10 mouse cellular contexts compared by ENCODE assay signal in genomic region chr11:116922058-116922457, GRCm38 (mm10). TPM values are rescaled to one million over a fixed set of nuclear protein-coding genes. Genes with fewer than 3 reads are reported as not detected.
DNase-seq lines count a peak whose midpoint lies in the region; ATAC-seq and TF ChIP-seq lines count a peak whose summit lies in the region.
"Had no signal": no experiment of that assay in that cellular context is flagged by ENCODE, and none has a peak within 500 bp of the region (broad histone marks: within the 10 kb centered on the region; RNA-seq: fewer than 3 reads in every experiment).

No protein-coding gene starts in this region.

- no peak for DNase-seq in limb, embryonic 10.5 days (ENCODE audit: low spot score)
- DNase-seq in forebrain, postnatal 0 days, result peak; percentile 47
- peak; percentile 78 for DNase-seq in hindbrain, postnatal 0 days (ENCODE audit: low spot score)
- DNase-seq in retina, embryonic 14.5 days (ENCODE audit: low spot score), result peak; percentile 60
- no peak for DNase-seq in thymus, postnatal 14 days
- DNase-seq in layer of hippocampus, adult 18-20 months (ENCODE audit: low spot score in 2 of 2), result no peak

- no peak for TF ChIP-seq CTCF in forebrain, postnatal 0 days (IDR thresholded peaks at IDR 0.05; ENCODE audit: low read depth)
- TF ChIP-seq CTCF in hindbrain, postnatal 0 days (IDR thresholded peaks at IDR 0.05; ENCODE audit: low read depth), result no peak

- no peak overlapping the region for H3K4me3 ChIP-seq in limb, embryonic 13.5 days
- no peak overlapping the region for H3K4me3 ChIP-seq in limb, embryonic 10.5 days
- peak overlapping the region; percentile 27 for H3K4me3 ChIP-seq in forebrain, postnatal 0 days (ENCODE audit: low read depth, low read length)
- H3K4me3 ChIP-seq in hindbrain, postnatal 0 days (ENCODE audit: low read length), result peak overlapping the region; percentile 21
- H3K4me3 ChIP-seq in intestine, embryonic 15.5 days (replicated peaks), result no peak overlapping the region

- ATAC-seq in limb, embryonic 13.5 days (ENCODE audit: low FRiP score, low read depth), result 0 out of 2 replicates have a peak, but pooled peaks have one; percentile 26
- peak; percentile 7; the same call in 1 of the 2 replicates for ATAC-seq in forebrain, postnatal 0 days
- ATAC-seq in hindbrain, postnatal 0 days, result peak; percentile 69
- no peak for ATAC-seq in intestine, embryonic 15.5 days

- peaks cover 66% of the 10 kb centered on the region for H3K27me3 ChIP-seq in limb, embryonic 13.5 days
- peaks cover 78% of the 10 kb centered on the region for H3K27me3 ChIP-seq in limb, embryonic 10.5 days (ENCODE audit: low read depth, poor library complexity, severe bottlenecking)
- no peaks in the 10 kb centered on the region for H3K27me3 ChIP-seq in forebrain, postnatal 0 days (ENCODE audit: insufficient read depth, low read length)
- no peaks in the 10 kb centered on the region for H3K27me3 ChIP-seq in hindbrain, postnatal 0 days (ENCODE audit: insufficient read depth, low read length)
- peaks cover 56% of the 10 kb centered on the region for H3K27me3 ChIP-seq in intestine, embryonic 15.5 days (replicated peaks)

- no peak overlapping the region for H3K27ac ChIP-seq in limb, embryonic 13.5 days
- H3K27ac ChIP-seq in limb, embryonic 10.5 days, result no peak overlapping the region
- no peak overlapping the region; the same call in 1 of the 2 replicates for H3K27ac ChIP-seq in forebrain, postnatal 0 days (ENCODE audit: low read depth, low read length)
- peak overlapping the region; percentile 67; the same call in 1 of the 2 replicates for H3K27ac ChIP-seq in hindbrain, postnatal 0 days
- H3K27ac ChIP-seq in intestine, embryonic 15.5 days, result no peak overlapping the region
- H3K27ac ChIP-seq: kidney, postnatal 0 days had no signal

- no peak overlapping the region for H3K9ac ChIP-seq in limb, embryonic 13.5 days
- H3K9ac ChIP-seq in forebrain, postnatal 0 days, result peak overlapping the region; percentile 44
- peak overlapping the region; percentile 37; the same call in 1 of the 2 replicates for H3K9ac ChIP-seq in hindbrain, postnatal 0 days (replicated peaks; ENCODE audit: low read length)
- H3K9ac ChIP-seq in intestine, embryonic 15.5 days, result no peak overlapping the region

- no peak overlapping the region for H3K4me2 ChIP-seq in limb, embryonic 13.5 days (replicated peaks)
- H3K4me2 ChIP-seq in forebrain, postnatal 0 days (ENCODE audit: low read depth), result peak overlapping the region; percentile 87
- peak overlapping the region; percentile 85 for H3K4me2 ChIP-seq in hindbrain, postnatal 0 days (ENCODE audit: low read depth, low read length)
- no peak overlapping the region for H3K4me2 ChIP-seq in intestine, embryonic 15.5 days (replicated peaks)

- no peaks in the 10 kb centered on the region for H3K9me3 ChIP-seq in limb, embryonic 13.5 days
- no peaks in the 10 kb centered on the region for H3K9me3 ChIP-seq in limb, embryonic 10.5 days (replicated peaks)
- H3K9me3 ChIP-seq in forebrain, postnatal 0 days (ENCODE audit: low read length), result no peaks in the 10 kb centered on the region
- H3K9me3 ChIP-seq in hindbrain, postnatal 0 days (ENCODE audit: low read length), result no peaks in the 10 kb centered on the region
- no peaks in the 10 kb centered on the region for H3K9me3 ChIP-seq in intestine, embryonic 15.5 days

- H3K36me3 ChIP-seq in limb, embryonic 13.5 days, result no peaks in the 10 kb centered on the region
- no peaks in the 10 kb centered on the region for H3K36me3 ChIP-seq in limb, embryonic 10.5 days
- peaks cover 34% of the 10 kb centered on the region for H3K36me3 ChIP-seq in forebrain, postnatal 0 days (ENCODE audit: insufficient read depth)
- H3K36me3 ChIP-seq in hindbrain, postnatal 0 days (ENCODE audit: insufficient read depth, low read length), result peaks cover 15% of the 10 kb centered on the region
- no peaks in the 10 kb centered on the region for H3K36me3 ChIP-seq in intestine, embryonic 15.5 days

- WGBS in limb, embryonic 13.5 days, result 45% methylated on average over 7 of the region's 7 CpGs
- 68% methylated on average over 7 of the region's 7 CpGs for WGBS in limb, embryonic 10.5 days
- WGBS in forebrain, postnatal 0 days, result 19% methylated on average over 7 of the region's 7 CpGs
- 28% methylated on average over 7 of the region's 7 CpGs for WGBS in hindbrain, postnatal 0 days
- WGBS in intestine, embryonic 15.5 days, result 54% methylated on average over 7 of the region's 7 CpGs

- peaks cover 25% of the 10 kb centered on the region for H3K4me1 ChIP-seq in limb, embryonic 13.5 days
- peaks cover 35% of the 10 kb centered on the region for H3K4me1 ChIP-seq in limb, embryonic 10.5 days
- H3K4me1 ChIP-seq in forebrain, postnatal 0 days (ENCODE audit: insufficient read depth), result peaks cover 22% of the 10 kb centered on the region
- H3K4me1 ChIP-seq in hindbrain, postnatal 0 days (ENCODE audit: insufficient read depth, low read length), result 0 out of 2 replicates have a peak, but pooled peaks cover 12% of the 10 kb centered on the region
- peaks cover 9% of the 10 kb centered on the region for H3K4me1 ChIP-seq in intestine, embryonic 15.5 days (replicated peaks)

RNA-seq across cellular contexts. Expression of gene Mgat5b, which starts 3.4 kb away (rescaled TPM):
- 1.6 and 1.7 TPM in 2 replicates for polyA plus RNA-seq in limb, embryonic 13.5 days (2015; fragmentation: Nextera tagmentation; extraction: Ambion mirVana)
- 1.1 and 1.4 TPM in 2 replicates for polyA plus RNA-seq in limb, embryonic 10.5 days (2016; fragmentation: Nextera tagmentation; extraction: Ambion mirVana)
- 88.5 and 95.4 TPM in 2 replicates for total RNA-seq in forebrain, postnatal 0 days (2014; rRNA removed)
- polyA plus RNA-seq in forebrain, postnatal 0 days (2015; fragmentation: Nextera tagmentation; extraction: Ambion mirVana), result 27.0 and 31.0 TPM in 2 replicates
- 125 and 133 TPM in 2 replicates for total RNA-seq in hindbrain, postnatal 0 days (2014; rRNA removed)
- 22.2 and 25.0 TPM in 2 replicates for polyA plus RNA-seq in hindbrain, postnatal 0 days (2015; fragmentation: Nextera tagmentation; extraction: Ambion mirVana)
- 0.69 and 0.90 TPM in 2 replicates for polyA plus RNA-seq in intestine, embryonic 15.5 days (2015; fragmentation: Nextera tagmentation; extraction: Ambion mirVana)
- total RNA-seq in layer of hippocampus, adult 18-20 months (2021), result 10 to 100 TPM; 41.1 to 47.8 TPM
- polyA plus RNA-seq: spleen, adult 2 months had no signal

Comparison
In these comparisons a context has a peak if more than half of its experiments do, and no peak if none do; other contexts are left out.
1. H3K4me2 ChIP-seq: peak in forebrain, postnatal 0 days (single experiment) and hindbrain, postnatal 0 days (single experiment); none in limb, embryonic 13.5 days (single experiment) and intestine, embryonic 15.5 days (single experiment).
2. H3K4me3 ChIP-seq: peak in forebrain, postnatal 0 days (single experiment) and hindbrain, postnatal 0 days (single experiment); none in limb, embryonic 13.5 days (single experiment), limb, embryonic 10.5 days (single experiment) and intestine, embryonic 15.5 days (single experiment).
3. H3K9ac ChIP-seq: peak in forebrain, postnatal 0 days (single experiment) and hindbrain, postnatal 0 days (single experiment); none in limb, embryonic 13.5 days (single experiment) and intestine, embryonic 15.5 days (single experiment).
4. DNase-seq: peak in forebrain, postnatal 0 days (single experiment), hindbrain, postnatal 0 days (single experiment) and retina, embryonic 14.5 days (single experiment); none in limb, embryonic 10.5 days (single experiment), thymus, postnatal 14 days (single experiment) and layer of hippocampus, adult 18-20 months (0 of 2).